Mouse (Mus musculus): Measurements from ENCODE around the gene Glis1. TPM values are rescaled to one million over a fixed set of nuclear protein-coding genes. Genes with fewer than 3 reads are reported as not detected.
A peak's percentile ranks its signal among the peaks of the same experiment; 100 is the strongest.

Glis1 gene
- polyA plus RNA-seq, 1 experiment, result 2.8 TPM

DNA sequence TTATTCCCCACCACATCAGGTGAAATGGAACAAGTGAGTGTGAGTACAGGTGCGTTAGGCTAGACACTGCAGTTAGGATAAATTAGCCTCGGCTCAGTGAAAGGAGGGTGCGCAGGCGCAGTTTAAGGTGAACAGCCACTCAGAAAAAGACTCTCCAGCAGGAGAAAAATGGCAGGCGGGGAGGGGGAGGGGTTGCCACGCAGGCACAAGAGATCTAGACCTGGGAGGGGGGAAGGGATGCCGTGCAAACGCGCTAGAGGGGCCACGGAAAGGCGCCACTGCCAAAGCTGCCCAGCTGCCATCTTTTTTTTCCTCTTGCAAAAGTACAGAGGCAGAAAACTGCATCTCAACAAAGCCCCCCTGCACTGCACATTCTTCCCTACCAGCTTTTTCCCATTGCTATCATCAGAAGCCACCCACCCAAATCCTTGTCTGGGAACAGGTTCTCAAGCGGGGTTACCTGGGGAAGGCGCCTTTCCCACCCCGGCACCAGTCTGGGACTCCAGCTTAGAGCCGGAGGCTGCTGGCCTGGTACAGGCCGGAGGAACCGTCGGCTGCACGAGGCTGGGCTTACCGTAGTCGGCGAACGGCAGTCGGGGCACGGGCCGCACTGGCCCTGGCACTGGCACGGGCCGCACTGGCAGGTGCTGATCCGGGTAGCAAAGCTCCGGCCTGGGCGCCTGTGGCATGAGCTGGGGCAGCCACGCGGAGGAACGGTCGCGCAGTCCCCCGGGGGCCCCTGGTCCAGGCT, 248.8 kb downstream of the Glis1 start:
- peak overlapping the region; percentile 82 for H3K4me3 ChIP-seq (ENCODE audit: control insufficient read depth, low read depth, low read length)

GRCm38 (mm10) chr4:107684130-107684529, 249.7 kb downstream of the Glis1 start, which contains the start of gene Dmrtb1:
Dmrtb1 (minus strand) TSS chr4:107684230.
- Histone ChIP-seq H3K36me3 (ENCODE audit: control insufficient read depth, insufficient read depth, low read length) (no peaks in the 10 kb centered on the region), H3K4me1 (ENCODE audit: control insufficient read depth, insufficient read depth, low read length) (peaks cover 15% of the 10 kb centered on the region), H3K4me3 (ENCODE audit: control insufficient read depth, low read depth, low read length) (peak within 1 kb of the TSS; percentile 82), H3K27ac (ENCODE audit: control insufficient read depth, insufficient read depth, low read depth, low read length) (peak within 1 kb of the TSS; percentile 98), H3K27me3 (ENCODE audit: control insufficient read depth, insufficient read depth, low read length) (no peaks in the 10 kb centered on the region)
- no peak for TF ChIP-seq POLR2A (IDR thresholded peaks at IDR 0.05; ENCODE audit: control insufficient read depth, low read depth, low read length)
- TF ChIP-seq CTCF (IDR thresholded peaks at IDR 0.05; ENCODE audit: control insufficient read depth, insufficient read depth, insufficient replicate concordance, low read depth, low read length), result no peak

More for the DNA sequence above, 248.8 kb downstream of the Glis1 start:
- Histone ChIP-seq H3K27ac (ENCODE audit: control insufficient read depth, insufficient read depth, low read depth, low read length) (peak overlapping the region; percentile 98), H3K4me1 (ENCODE audit: control insufficient read depth, insufficient read depth, low read length) (peaks cover 13% of the 10 kb centered on the region), H3K36me3 (ENCODE audit: control insufficient read depth, insufficient read depth, low read length) (no peaks in the 10 kb centered on the region), H3K27me3 (ENCODE audit: control insufficient read depth, insufficient read depth, low read length) (no peaks in the 10 kb centered on the region)
- TF ChIP-seq POLR2A (IDR thresholded peaks at IDR 0.05; ENCODE audit: control insufficient read depth, low read depth, low read length) (peak; percentile 66), CTCF (IDR thresholded peaks at IDR 0.05; ENCODE audit: control insufficient read depth, insufficient read depth, insufficient replicate concordance, low read depth, low read length) (no peak)

Other genes with a start within 250 kb of the Glis1 start
- 0.41 and 0.59 TPM in 2 replicates for gene Ldlrad1, start 225.4 kb upstream of the Glis1 start, polyA plus RNA-seq (2012; rRNA removed)
- 23.0 and 28.6 TPM in 2 replicates for gene Lrrc42, start 181.1 kb upstream of the Glis1 start, polyA plus RNA-seq (2012; rRNA removed)
- gene Hspb11, start 181.0 kb upstream of the Glis1 start, polyA plus RNA-seq (2012; rRNA removed), result 8.8 and 11.9 TPM in 2 replicates
- gene Dio1, start 127.4 kb upstream of the Glis1 start, polyA plus RNA-seq (2012; rRNA removed), result 0.12 TPM in 1 of 2 replicates, not detected in the other
- gene Yipf1, start 120.2 kb upstream of the Glis1 start, polyA plus RNA-seq (2012; rRNA removed), result 48.8 and 52.5 TPM in 2 replicates
- 18.9 and 20.5 TPM in 2 replicates for gene Ndc1, start 66.8 kb upstream of the Glis1 start, polyA plus RNA-seq (2012; rRNA removed)
- gene Dmrtb1, start 249.6 kb downstream of the Glis1 start, polyA plus RNA-seq (2012; rRNA removed), result 921 and 1,095 TPM in 2 replicates

All from testis, adult 2 months (tissue).